Mouse (Mus musculus): Measurements from ENCODE around the gene Olfr354.

GRCm38 (mm10) chr2:36928797-36929196 lies 23.3 kb downstream of the Olfr354 start, which contains the start of gene Olfr355:
- TF ChIP-seq CTCF (IDR thresholded peaks at IDR 0.05; ENCODE audit: borderline replicate concordance, insufficient read depth, low read length) (no peak), POLR2A (IDR thresholded peaks at IDR 0.05; ENCODE audit: low read depth, low read length) (no peak)
